ENCODE assay signal across 8 mouse cellular contexts in the genomic region with DNA sequence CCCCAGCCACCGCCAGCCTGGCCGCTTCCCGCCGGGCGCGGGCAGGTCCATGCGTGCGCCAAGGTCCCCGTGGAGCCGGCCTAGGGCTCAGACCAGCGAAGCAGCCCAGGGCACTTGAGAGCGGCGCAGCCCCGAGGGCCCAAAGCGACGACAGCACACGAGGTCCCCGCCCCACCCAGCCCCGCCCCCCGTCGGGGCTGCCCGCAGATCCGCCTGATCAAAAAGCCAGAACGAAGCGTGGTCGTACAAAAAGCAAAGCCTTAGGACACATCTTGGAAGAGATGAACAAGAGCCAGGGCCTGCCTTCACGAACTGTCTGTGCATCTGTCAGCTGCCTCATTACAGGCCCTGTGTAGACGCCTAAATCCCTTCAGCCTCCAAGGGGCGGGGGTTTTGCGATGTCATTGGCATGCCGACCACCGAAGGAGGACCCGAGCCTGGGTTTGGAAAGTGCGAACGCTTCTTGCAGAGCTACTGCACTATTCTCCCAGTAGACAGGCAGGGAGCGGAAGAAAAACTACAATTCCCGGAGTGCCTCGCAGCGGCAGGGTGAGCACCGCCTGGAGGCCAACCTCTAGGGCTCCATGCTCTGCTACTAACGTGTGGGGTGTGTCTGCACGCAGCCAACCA. TPM values are rescaled to one million over a fixed set of nuclear protein-coding genes. Genes with fewer than 3 reads are reported as not detected.
DNase-seq lines count a peak whose midpoint lies in the region; ATAC-seq and TF ChIP-seq lines count a peak whose summit lies in the region.

No protein-coding gene starts in this region.

- H3K27ac ChIP-seq in embryonic facial prominence, embryonic 13.5 days = peak overlapping the region; percentile 85
- H3K27ac ChIP-seq in heart, adult 2 months = peak overlapping the region; percentile 98
- H3K27ac ChIP-seq in limb, embryonic 13.5 days = peak overlapping the region; percentile 85; the same call in 1 of the 2 replicates
- peak overlapping the region; percentile 93 for H3K27ac ChIP-seq in midbrain, embryonic 16.5 days (ENCODE audit: low read length)

- H3K79me2 ChIP-seq in heart, adult 2 months (replicated peaks; ENCODE audit: control insufficient read depth, insufficient read depth, low read length) = peaks cover 4% of the 10 kb centered on the region; the same call in 1 of the 2 replicates

- peak; percentile 92 for ATAC-seq in embryonic facial prominence, embryonic 13.5 days (ENCODE audit: insufficient number of reproducible peaks, insufficient read depth, low FRiP score, low TSS enrichment, low read depth)
- ATAC-seq in limb, embryonic 13.5 days (ENCODE audit: low FRiP score, low read depth) = peak; percentile 96
- peak; percentile 96 for ATAC-seq in midbrain, embryonic 16.5 days

- peak; percentile 91 for DNase-seq in 3134 (ENCODE audit: extremely low read depth, insufficient read length, low spot score)
- peak; percentile 94 for DNase-seq in adrenal gland, postnatal 36 days
- DNase-seq in heart, adult 2 months = peak; percentile 95
- peak; percentile 92 to 93 for DNase-seq in kidney, adult 8-10 months
- DNase-seq in spleen, postnatal 10 days (ENCODE audit: low spot score in 2 of 2) = peak; percentile 81 to 84

- peak overlapping the region; percentile 97 for H3K4me3 ChIP-seq in embryonic facial prominence, embryonic 13.5 days
- H3K4me3 ChIP-seq in heart, adult 2 months = peak overlapping the region; percentile 75
- H3K4me3 ChIP-seq in limb, embryonic 13.5 days = peak overlapping the region; percentile 96
- peak overlapping the region; percentile 91 for H3K4me3 ChIP-seq in midbrain, embryonic 16.5 days (ENCODE audit: low read depth, low read length)

- H3K4me2 ChIP-seq in embryonic facial prominence, embryonic 13.5 days = peak overlapping the region; percentile 84
- peak overlapping the region; percentile 90 for H3K4me2 ChIP-seq in limb, embryonic 13.5 days (replicated peaks)
- H3K4me2 ChIP-seq in midbrain, embryonic 16.5 days (ENCODE audit: low read length) = peak overlapping the region; percentile 83

- no peaks in the 10 kb centered on the region; the same call in 1 of the 2 replicates for H3K27me3 ChIP-seq in embryonic facial prominence, embryonic 13.5 days
- no peaks in the 10 kb centered on the region for H3K27me3 ChIP-seq in heart, adult 2 months (ENCODE audit: control insufficient read depth, insufficient read depth, low read length)
- no peaks in the 10 kb centered on the region for H3K27me3 ChIP-seq in limb, embryonic 13.5 days
- H3K27me3 ChIP-seq in midbrain, embryonic 16.5 days (ENCODE audit: control insufficient read depth, insufficient read depth, low read depth, low read length) = peaks cover 2% of the 10 kb centered on the region; the same call in 1 of the 2 replicates

- TF ChIP-seq CTCF in heart, adult 2 months (IDR thresholded peaks at IDR 0.05) = peak; percentile 79

- intact Hi-C loops in heart, adult 2 months (cut with DNase I) = loop anchor here (2.0 kb wide), 1 partner anchor 15 kb away; no protein-coding TSS in a partner anchor

- H3K36me3 ChIP-seq in embryonic facial prominence, embryonic 13.5 days = no peaks in the 10 kb centered on the region
- no peaks in the 10 kb centered on the region; the same call in 1 of the 2 replicates for H3K36me3 ChIP-seq in heart, adult 2 months (ENCODE audit: control insufficient read depth, insufficient read depth, low read length)
- no peaks in the 10 kb centered on the region for H3K36me3 ChIP-seq in limb, embryonic 13.5 days
- no peaks in the 10 kb centered on the region for H3K36me3 ChIP-seq in midbrain, embryonic 16.5 days (ENCODE audit: control insufficient read depth, insufficient read depth, low read length)

- no peaks in the 10 kb centered on the region for H3K9me3 ChIP-seq in embryonic facial prominence, embryonic 13.5 days
- H3K9me3 ChIP-seq in limb, embryonic 13.5 days = no peaks in the 10 kb centered on the region
- H3K9me3 ChIP-seq in midbrain, embryonic 16.5 days (replicated peaks; ENCODE audit: control insufficient read depth, low read length, poor library complexity, severe bottlenecking) = no peaks in the 10 kb centered on the region

- peak; percentile 61; the same call in 1 of the 2 replicates for TF ChIP-seq POLR2A in heart, adult 2 months (IDR thresholded peaks at IDR 0.05; ENCODE audit: insufficient read depth, low read depth, low read length)

- H3K9ac ChIP-seq in embryonic facial prominence, embryonic 13.5 days = peak overlapping the region; percentile 94
- peak overlapping the region; percentile 90 for H3K9ac ChIP-seq in heart, adult 2 months (ENCODE audit: low read depth, low read length)
- peak overlapping the region; percentile 93 for H3K9ac ChIP-seq in limb, embryonic 13.5 days
- peak overlapping the region; percentile 92 for H3K9ac ChIP-seq in midbrain, embryonic 16.5 days (ENCODE audit: low read depth, low read length)

- under 1% methylated on average over 42 of the region's 42 CpGs for WGBS in embryonic facial prominence, embryonic 13.5 days
- WGBS in heart, adult 2 months = under 1% methylated on average over 42 of the region's 42 CpGs
- under 1% methylated on average over 42 of the region's 42 CpGs for WGBS in limb, embryonic 13.5 days
- under 1% methylated on average over 42 of the region's 42 CpGs for WGBS in midbrain, embryonic 16.5 days

- peaks cover 24% of the 10 kb centered on the region for H3K4me1 ChIP-seq in embryonic facial prominence, embryonic 13.5 days
- H3K4me1 ChIP-seq in heart, adult 2 months (ENCODE audit: control insufficient read depth, insufficient read depth, low read length) = peaks cover 6% of the 10 kb centered on the region
- H3K4me1 ChIP-seq in limb, embryonic 13.5 days = peaks cover 25% of the 10 kb centered on the region
- H3K4me1 ChIP-seq in midbrain, embryonic 16.5 days (ENCODE audit: control insufficient read depth, insufficient read depth, low read length) = peaks cover 26% of the 10 kb centered on the region

- TF ChIP-seq EP300 in heart, adult 2 months (IDR thresholded peaks at IDR 0.05; ENCODE audit: insufficient read depth, low read depth, low read length) = peak; percentile 86

RNA-seq across cellular contexts. Expression of a gene that starts 0.3 kb away (rescaled TPM):
- 10 to 100 TPM; 27.5 TPM for total RNA-seq in adrenal gland, postnatal 36 days (2021)
- polyA plus RNA-seq in embryonic facial prominence, embryonic 13.5 days (2015; fragmentation: Nextera tagmentation; extraction: Ambion mirVana) = 22.8 and 26.4 TPM in 2 replicates
- total RNA-seq in heart, adult 2 months (2021) = 10 to 100 TPM; 25.7 to 30.4 TPM
- polyA plus RNA-seq in heart, adult 2 months (2012; rRNA removed) = 24.3 and 44.7 TPM in 2 replicates
- 23.2 and 25.5 TPM in 2 replicates for polyA plus RNA-seq in limb, embryonic 13.5 days (2015; fragmentation: Nextera tagmentation; extraction: Ambion mirVana)
- 35.1 and 38.2 TPM in 2 replicates for polyA plus RNA-seq in midbrain, embryonic 16.5 days (2015; fragmentation: Nextera tagmentation; extraction: Ambion mirVana)

Comparison
In these comparisons a context has a peak if more than half of its experiments do, and no peak if none do; other contexts are left out.
1. Peak in every context shown above with its lines: DNase-seq, ATAC-seq, H3K4me3 ChIP-seq and H3K27ac ChIP-seq.